Mouse (Mus musculus) lung, adult 2 months (tissue): ENCODE results near the gene Ldlr.

Experiments used
- CTCF ChIP-seq: fragments of 200-500 bp; IDR thresholded peaks from 2 replicates; pipeline ENCODE4 v1.5.1; 2011; ENCODE audit warnings: mild to moderate bottlenecking, low read length, control low read depth; ENCODE audit not compliant: insufficient read depth
- POLR2A ChIP-seq: fragments of 200-500 bp; IDR thresholded peaks from 2 replicates; pipeline ENCODE4 v1.6.1; 2011; ENCODE audit warnings: low read depth, mild to moderate bottlenecking, control low read depth, low read length, borderline replicate concordance; ENCODE audit errors: extremely low read depth

GRCm38 (mm10) chr9:21690031-21690430, 33.3 kb upstream of the Ldlr start:
- no peak for TF ChIP-seq CTCF
- TF ChIP-seq POLR2A: no peak
